Mouse (Mus musculus) liver, embryonic 14.5 days (tissue): ENCODE results near the gene Vmp1. TPM values are rescaled to one million over a fixed set of nuclear protein-coding genes. Genes with fewer than 3 reads are reported as not detected.

Experiments used
- ATAC-seq: fragments of 200-750 bp; cut with Nextera tagmentation; 2 replicates; pipeline ENCODE4 v1.8.0; 2017; ENCODE audit warnings: moderate number of reproducible peaks, mild to moderate bottlenecking, moderate library complexity; ENCODE audit not compliant: insufficient read depth
- DNase-seq, 3 experiments: peaks; one replicate each; pipeline ENCODE4 v3.0.0-alpha.2; 2012 to 2013; ENCODE audit warnings: low read depth in 3 of 3, low spot score in 3 of 3
- H3K27ac ChIP-seq: fragments of 300-500 bp; sonication (generic); 2 replicates; pipeline ENCODE4 v1.5.1; 2014; ENCODE audit warnings: moderate library complexity, mild to moderate bottlenecking, control low read depth, inconsistent platforms
- H3K27me3 ChIP-seq: fragments of 300-500 bp; sonication (generic); 2 replicates; pipeline ENCODE4 v1.6.1; 2014; ENCODE audit warnings: mild to moderate bottlenecking, low read length, moderate library complexity; ENCODE audit not compliant: control insufficient read depth, insufficient read depth
- H3K36me3 ChIP-seq: fragments of 300-500 bp; sonication (generic); replicated peaks from 2 replicates; pipeline ENCODE4 v1.6.1; 2014; ENCODE audit warnings: low read depth; ENCODE audit not compliant: control insufficient read depth, insufficient read depth
- H3K4me1 ChIP-seq, 2 experiments: fragments of 200-500 bp in 1 of 2; fragments of 300-500 bp in 1 of 2; sonication (generic) in 1 of 2; replicated peaks; 2 replicates each; pipeline ENCODE4 v1.6.1; 2012 to 2014; ENCODE audit warnings: antibody characterized with exemption in 1 of 2, inconsistent platforms in 1 of 2, low read length in 1 of 2; ENCODE audit not compliant: control insufficient read depth in 2 of 2, insufficient read depth in 2 of 2
- H3K4me2 ChIP-seq: fragments of 300-500 bp; sonication (generic); 2 replicates; pipeline ENCODE4 v1.6.1; 2014; ENCODE audit warnings: low read depth, mild to moderate bottlenecking, control low read depth, moderate library complexity
- H3K4me3 ChIP-seq, 2 experiments: fragments of 200-500 bp in 1 of 2; fragments of 300-500 bp in 1 of 2; sonication (generic) in 1 of 2; 2 replicates each; pipeline ENCODE4 v1.5.1; 2012 to 2014; ENCODE audit warnings: low read depth in 2 of 2, low read length in 2 of 2, mild to moderate bottlenecking in 2 of 2, control low read depth in 1 of 2, inconsistent platforms in 1 of 2, moderate library complexity in 1 of 2; ENCODE audit not compliant: insufficient read depth in 1 of 2
- H3K9ac ChIP-seq: fragments of 300-500 bp; sonication (generic); replicated peaks from 2 replicates; pipeline ENCODE4 v1.6.1; 2014; ENCODE audit warnings: mild to moderate bottlenecking, control low read depth, moderate library complexity
- H3K9me3 ChIP-seq: fragments of 300-500 bp; sonication (generic); 2 replicates; pipeline ENCODE4 v1.6.1; 2016; ENCODE audit warnings: low read length, mixed read lengths; ENCODE audit not compliant: control insufficient read depth
- CTCF ChIP-seq: IDR thresholded peaks from 2 replicates; pipeline ENCODE4 v1.5.1; 2016; ENCODE audit warnings: antibody characterized with exemption, low read depth, control low read depth
- EP300 ChIP-seq: IDR thresholded peaks from 2 replicates; pipeline ENCODE4 v1.6.1; 2016; ENCODE audit warnings: antibody characterized with exemption, low read depth
- WGBS: fragments of 180-500 bp; shearing (Covaris S2); extraction: QIAGEN DNeasy Blood & Tissue Kit; methylation state at CpG from one replicate; pipeline ENCODE4 v1.1.7; 2014; ENCODE audit not compliant: insufficient replicate concordance; 5-methylcytosine and 5-hydroxymethylcytosine counted together
- polyA plus RNA-seq, 2 experiments: library from polyadenylated mRNA; depleted of rRNA in 1 of 2; stranded (reverse) in 1 of 2; unstranded in 1 of 2; fragments of >200 nt; fragmentation: Nextera tagmentation in 1 of 2; extraction: Ambion mirVana in 1 of 2; gene quantifications; 2 replicates each; pipeline versions ENCODE4 v1.2.1 to v1.2.3; 2012 to 2014

Gene Vmp1
- polyA plus RNA-seq, 2 experiments, result 33.1 to 94.2 TPM

DNA sequence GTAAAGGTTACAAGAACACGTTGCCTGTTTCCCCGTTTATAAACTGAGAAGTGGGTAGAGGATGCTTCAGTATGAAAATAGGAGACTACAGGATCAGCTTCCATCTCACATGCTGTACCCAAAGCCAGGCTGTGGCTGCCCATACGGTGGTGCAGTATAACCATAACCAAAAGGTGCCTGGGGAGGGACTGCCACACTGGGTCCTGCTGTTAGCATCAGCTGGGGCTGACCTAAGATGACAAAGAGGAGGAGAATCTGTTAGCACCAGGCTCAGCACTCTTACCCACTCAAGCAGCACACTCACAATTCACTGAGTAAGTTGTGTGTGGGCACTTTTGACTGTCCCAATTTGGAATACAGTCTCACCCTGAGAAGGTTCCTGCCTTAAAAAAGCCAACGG lies 11.8 kb upstream of the Vmp1 start:
- peaks cover 93% of the 10 kb centered on the region for H3K36me3 ChIP-seq
- H3K9me3 ChIP-seq, result no peaks in the 10 kb centered on the region
- H3K27ac ChIP-seq, result no peak overlapping the region
- TF ChIP-seq EP300 (no peak), CTCF (no peak)
- 79% methylated on average over 4 of the region's 4 CpGs for WGBS
- no peak overlapping the region for H3K4me3 ChIP-seq
- H3K27me3 ChIP-seq, result no peaks in the 10 kb centered on the region
- H3K4me1 ChIP-seq, result no peaks in the 10 kb centered on the region
- H3K4me2 ChIP-seq, result no peak overlapping the region
- DNase-seq (no peak), ATAC-seq (no peak)
- H3K9ac ChIP-seq, result no peak overlapping the region

DNA sequence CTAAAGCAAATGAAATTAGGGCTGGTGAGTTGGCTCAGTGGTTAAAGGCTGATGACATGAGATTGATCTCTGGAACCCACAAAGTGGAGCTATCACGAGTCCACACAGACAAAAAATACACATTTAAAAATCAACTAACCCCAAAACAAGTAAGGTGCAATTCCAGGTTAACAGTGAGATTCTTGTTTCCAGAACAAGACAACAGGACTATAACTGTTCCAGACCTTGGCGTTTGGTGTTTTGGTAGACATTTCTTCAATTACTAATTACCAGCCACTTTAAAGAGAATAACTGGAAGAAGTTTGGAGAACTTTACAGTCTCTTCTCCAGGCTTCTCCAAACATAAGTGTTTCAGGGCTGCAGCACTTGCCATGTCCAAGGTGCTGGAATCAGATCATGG lies 8.9 kb upstream of the Vmp1 start:
- Histone ChIP-seq H3K36me3 (peaks cover 83% of the 10 kb centered on the region), H3K27me3 (no peaks in the 10 kb centered on the region), H3K4me3 (no peak overlapping the region), H3K9ac (no peak overlapping the region), H3K4me1 (no peaks in the 10 kb centered on the region; a peak in 1 of 4 replicates), H3K27ac (no peak overlapping the region), H3K9me3 (no peaks in the 10 kb centered on the region), H3K4me2 (no peak overlapping the region)
- WGBS, result 71% methylated on average over 2 of the region's 2 CpGs
- ATAC-seq (no peak), DNase-seq (no peak)
- no peak for TF ChIP-seq EP300
- TF ChIP-seq CTCF, result no peak

DNA sequence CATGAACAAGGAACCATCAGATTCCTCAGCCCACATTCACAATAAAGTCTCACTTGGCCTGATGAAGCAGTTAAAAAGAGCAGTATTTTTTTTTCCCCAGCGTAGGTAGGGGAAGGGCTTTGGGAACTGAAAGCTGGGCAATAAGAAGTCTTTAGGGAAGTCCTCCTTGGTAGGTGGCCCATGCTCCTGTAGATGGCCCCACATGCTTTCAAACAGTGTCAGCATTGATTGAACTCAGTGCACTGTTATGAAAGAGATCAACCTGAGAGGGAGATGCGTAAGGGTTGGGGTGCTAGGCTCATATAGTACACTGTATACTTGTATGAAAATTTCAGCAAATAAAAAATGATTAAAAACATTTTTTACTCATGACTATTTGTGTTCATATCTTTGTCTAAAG lies 8.3 kb upstream of the Vmp1 start:
- DNase-seq (no peak), ATAC-seq (no peak)
- Histone ChIP-seq H3K27me3 (no peaks in the 10 kb centered on the region), H3K4me3 (no peak overlapping the region), H3K9ac (no peak overlapping the region), H3K36me3 (peaks cover 82% of the 10 kb centered on the region), H3K9me3 (no peaks in the 10 kb centered on the region), H3K4me2 (no peak overlapping the region), H3K27ac (no peak overlapping the region), H3K4me1 (no peaks in the 10 kb centered on the region; a peak in 1 of 4 replicates)
- TF ChIP-seq CTCF (no peak), EP300 (no peak)
- 79% methylated on average over 2 of the region's 2 CpGs for WGBS

DNA sequence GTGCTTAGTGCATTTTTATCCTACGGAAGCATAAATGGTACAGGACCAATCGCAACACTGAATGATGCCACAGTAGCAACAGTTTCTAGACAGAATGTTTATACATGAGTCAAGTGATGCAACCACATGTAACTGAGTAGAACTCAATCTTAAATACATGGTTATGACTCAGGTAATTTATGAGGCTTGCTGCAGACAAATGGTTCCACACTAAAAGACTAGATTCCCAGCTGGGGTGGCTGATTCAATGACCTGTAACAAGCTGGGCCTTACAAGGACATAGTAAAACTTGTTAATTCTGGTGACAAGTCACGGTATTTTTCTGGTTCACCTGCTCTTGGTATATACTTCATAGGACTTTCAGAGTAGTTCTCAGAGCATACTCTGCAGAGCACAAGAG lies 7.8 kb upstream of the Vmp1 start:
- 93% methylated on average over 3 of the region's 3 CpGs for WGBS
- H3K27ac ChIP-seq, result no peak overlapping the region
- no peak for TF ChIP-seq CTCF
- TF ChIP-seq EP300, result no peak
- H3K4me1 ChIP-seq, result no peaks in the 10 kb centered on the region; a peak in 1 of 4 replicates
- DNase-seq (no peak), ATAC-seq (no peak)
- peaks cover 78% of the 10 kb centered on the region for H3K36me3 ChIP-seq
- H3K27me3 ChIP-seq, result no peaks in the 10 kb centered on the region
- H3K9ac ChIP-seq, result no peak overlapping the region
- H3K9me3 ChIP-seq, result no peaks in the 10 kb centered on the region
- no peak overlapping the region for H3K4me2 ChIP-seq
- H3K4me3 ChIP-seq, result no peak overlapping the region

DNA sequence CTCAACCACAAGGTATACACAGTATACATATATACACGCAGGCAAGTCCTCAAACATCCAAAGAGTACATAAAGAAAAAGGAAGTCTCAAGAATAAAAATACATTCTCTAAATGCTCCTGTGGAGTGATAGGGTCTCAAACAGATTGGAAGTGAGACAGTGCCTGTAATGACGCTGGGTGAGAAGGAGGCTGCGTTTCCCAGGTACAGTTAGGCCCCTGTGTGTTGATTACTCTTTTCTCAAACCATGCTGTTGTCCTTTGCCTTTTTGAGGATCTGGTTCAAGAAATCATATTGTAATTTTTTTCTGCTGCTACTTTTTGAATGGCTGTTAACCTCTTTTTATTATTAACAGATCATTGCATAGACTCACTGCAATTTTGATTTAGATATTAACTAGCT lies 6.7 kb upstream of the Vmp1 start:
- Histone ChIP-seq H3K9me3 (no peaks in the 10 kb centered on the region), H3K4me1 (peaks cover under 1 to 3% of the 10 kb centered on the region in 2 experiments), H3K27ac (no peak overlapping the region), H3K36me3 (peaks cover 71% of the 10 kb centered on the region), H3K27me3 (no peaks in the 10 kb centered on the region), H3K9ac (no peak overlapping the region), H3K4me2 (no peak overlapping the region), H3K4me3 (no peak overlapping the region)
- DNase-seq, result no peak
- WGBS, result 86% methylated on average over 3 of the region's 3 CpGs
- TF ChIP-seq EP300 (no peak), CTCF (no peak)
- ATAC-seq, result no peak
